Mouse (Mus musculus): ENCODE results near the gene Igfals. TPM values are rescaled to one million over a fixed set of nuclear protein-coding genes. Genes with fewer than 3 reads are reported as not detected.

Igfals gene
- polyA plus RNA-seq, 1 experiment from 2014 or later, result 0.93 TPM

DNA sequence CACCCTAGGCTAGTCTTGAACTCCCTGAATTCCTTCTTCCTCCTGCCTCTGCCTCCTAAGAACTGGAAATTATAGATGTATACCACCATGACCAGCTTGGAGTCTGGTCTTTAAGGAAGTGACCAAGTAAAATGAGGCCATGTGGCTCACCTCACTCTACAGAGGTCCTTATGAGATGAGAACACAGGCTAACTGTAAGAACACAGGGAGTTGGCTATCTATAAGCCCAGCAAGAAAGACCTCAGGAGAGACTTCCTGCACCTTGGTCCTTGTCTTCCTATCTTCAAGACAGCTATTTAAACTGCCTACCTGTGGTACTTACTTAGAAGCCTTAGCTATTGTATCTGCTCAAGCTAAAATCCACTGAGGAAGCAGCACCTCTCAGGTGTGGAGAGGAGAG, 48.2 kb downstream of the Igfals start:
- DNase-seq (no peak), ATAC-seq (ENCODE audit: insufficient read depth) (no peak)
- Histone ChIP-seq H3K27me3 (ENCODE audit: insufficient read depth, low read length) (no peaks in the 10 kb centered on the region), H3K36me3 (ENCODE audit: insufficient read depth) (peaks cover 98% of the 10 kb centered on the region), H3K4me3 (ENCODE audit: low read depth, low read length) (no peak overlapping the region), H3K27ac (ENCODE audit: low read depth) (no peak overlapping the region), H3K9me3 (ENCODE audit: low read depth, low read length) (no peaks in the 10 kb centered on the region), H3K4me1 (ENCODE audit: insufficient read depth) (no peaks in the 10 kb centered on the region), H3K4me2 (no peak overlapping the region), H3K9ac (no peak overlapping the region)
- no peak for TF ChIP-seq CTCF (IDR thresholded peaks at IDR 0.05; ENCODE audit: low read depth)

DNA sequence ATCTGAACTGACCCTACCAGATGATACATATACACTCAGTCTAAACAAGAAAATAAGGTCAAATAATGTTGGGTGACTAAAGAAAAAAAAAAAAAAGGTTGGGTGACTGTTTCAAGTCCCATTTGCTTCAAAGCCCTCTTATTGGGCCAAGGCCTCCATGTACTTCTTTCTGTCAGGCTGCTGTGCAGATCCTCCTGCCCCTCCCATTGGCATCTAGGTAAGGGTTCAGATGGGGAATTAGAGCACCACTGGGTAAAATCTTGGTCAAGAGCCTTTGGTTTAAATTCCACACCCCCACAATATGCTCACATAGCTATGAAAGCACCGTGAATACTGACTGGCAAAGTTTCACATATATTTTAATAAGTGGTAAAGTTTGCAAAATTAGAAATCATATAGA, 57.4 kb downstream of the Igfals start:
- no peaks in the 10 kb centered on the region for H3K27me3 ChIP-seq (ENCODE audit: insufficient read depth, low read length)
- H3K36me3 ChIP-seq (ENCODE audit: insufficient read depth), result peaks cover 94% of the 10 kb centered on the region
- H3K9ac ChIP-seq, result no peak overlapping the region
- no peak overlapping the region for H3K4me3 ChIP-seq (ENCODE audit: low read depth, low read length)
- ATAC-seq (ENCODE audit: insufficient read depth) (no peak), DNase-seq (no peak)
- H3K27ac ChIP-seq (ENCODE audit: low read depth), result no peak overlapping the region
- no peaks in the 10 kb centered on the region for H3K4me1 ChIP-seq (ENCODE audit: insufficient read depth)
- H3K4me2 ChIP-seq, result no peak overlapping the region
- TF ChIP-seq CTCF (IDR thresholded peaks at IDR 0.05; ENCODE audit: low read depth), result no peak
- WGBS, result 87% methylated on average over 1 of the region's 1 CpGs
- no peaks in the 10 kb centered on the region for H3K9me3 ChIP-seq (ENCODE audit: low read depth, low read length)

DNA sequence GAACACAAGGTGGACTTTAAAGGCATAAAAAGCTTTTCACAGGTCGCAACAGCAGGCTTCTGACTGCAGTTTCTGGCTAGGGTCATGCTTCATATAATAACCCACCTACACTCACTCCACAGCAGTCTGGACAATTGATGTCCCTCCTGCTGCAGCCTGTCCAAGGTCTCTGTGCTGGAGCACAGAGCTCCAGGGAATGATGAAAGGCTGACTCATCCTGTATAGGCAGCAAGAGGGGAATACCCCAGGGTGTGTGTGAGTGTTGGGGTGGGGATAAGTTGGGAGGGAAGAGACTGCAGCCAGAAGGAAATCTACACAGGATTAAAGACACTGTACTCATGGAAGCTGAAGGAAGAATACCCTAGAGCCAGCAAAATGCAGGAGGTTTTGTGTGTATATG, 63.7 kb downstream of the Igfals start:
- Histone ChIP-seq H3K9me3 (ENCODE audit: low read depth, low read length) (no peaks in the 10 kb centered on the region), H3K36me3 (ENCODE audit: insufficient read depth) (peaks cover 39% of the 10 kb centered on the region), H3K4me1 (ENCODE audit: insufficient read depth) (no peaks in the 10 kb centered on the region), H3K9ac (no peak overlapping the region), H3K27ac (ENCODE audit: low read depth) (no peak overlapping the region), H3K4me2 (no peak overlapping the region), H3K4me3 (ENCODE audit: low read depth, low read length) (no peak overlapping the region), H3K27me3 (ENCODE audit: insufficient read depth, low read length) (no peaks in the 10 kb centered on the region)
- WGBS, result 91% methylated on average over 1 of the region's 1 CpGs
- no peak for DNase-seq
- TF ChIP-seq CTCF (IDR thresholded peaks at IDR 0.05; ENCODE audit: low read depth), result no peak
- ATAC-seq (ENCODE audit: insufficient read depth), result no peak

Other genes with a start within 250 kb of the Igfals start
- gene Tsc2, start 233.4 kb upstream of the Igfals start, polyA plus RNA-seq (2014; fragmentation: Nextera tagmentation; extraction: Ambion mirVana), result 62.2 and 66.5 TPM in 2 replicates
- gene Nthl1, start 233.3 kb upstream of the Igfals start, polyA plus RNA-seq (2014; fragmentation: Nextera tagmentation; extraction: Ambion mirVana), result 15.9 and 18.6 TPM in 2 replicates
- 67.8 and 68.3 TPM in 2 replicates for gene Slc9a3r2, start 215.7 kb upstream of the Igfals start, polyA plus RNA-seq (2014; fragmentation: Nextera tagmentation; extraction: Ambion mirVana)
- 0.78 and 1.0 TPM in 2 replicates for gene Npw, start 207.5 kb upstream of the Igfals start, polyA plus RNA-seq (2014; fragmentation: Nextera tagmentation; extraction: Ambion mirVana)
- gene Zfp598, start 196.3 kb upstream of the Igfals start, polyA plus RNA-seq (2014; fragmentation: Nextera tagmentation; extraction: Ambion mirVana), result 32.9 and 34.0 TPM in 2 replicates
- gene Syngr3, start 176.0 kb upstream of the Igfals start, polyA plus RNA-seq (2014; fragmentation: Nextera tagmentation; extraction: Ambion mirVana), result 0.83 and 1.3 TPM in 2 replicates
- 53.9 and 54.4 TPM in 2 replicates for gene Gfer, start 169.8 kb upstream of the Igfals start, polyA plus RNA-seq (2014; fragmentation: Nextera tagmentation; extraction: Ambion mirVana)
- 3.5 and 5.0 TPM in 2 replicates for gene Noxo1, start 169.8 kb upstream of the Igfals start, polyA plus RNA-seq (2014; fragmentation: Nextera tagmentation; extraction: Ambion mirVana)
- gene Tbl3, start 158.3 kb upstream of the Igfals start, polyA plus RNA-seq (2014; fragmentation: Nextera tagmentation; extraction: Ambion mirVana), result 97.9 and 112 TPM in 2 replicates
- gene Rnf151, start 147.9 kb upstream of the Igfals start, polyA plus RNA-seq (2014; fragmentation: Nextera tagmentation; extraction: Ambion mirVana), result 0.46 and 0.71 TPM in 2 replicates
- gene Rps2, start 147.9 kb upstream of the Igfals start, polyA plus RNA-seq (2014; fragmentation: Nextera tagmentation; extraction: Ambion mirVana), result 1,798 and 1,884 TPM in 2 replicates
- 211 and 221 TPM in 2 replicates for gene Ndufb10, start 141.5 kb upstream of the Igfals start, polyA plus RNA-seq (2014; fragmentation: Nextera tagmentation; extraction: Ambion mirVana)
- gene Rpl3l, start 138.2 kb upstream of the Igfals start, polyA plus RNA-seq (2014; fragmentation: Nextera tagmentation; extraction: Ambion mirVana), result not detected in 2 replicates
- gene Msrb1, start 129.4 kb upstream of the Igfals start, polyA plus RNA-seq (2014; fragmentation: Nextera tagmentation; extraction: Ambion mirVana), result 35.2 and 37.8 TPM in 2 replicates
- gene Hs3st6, start 113.0 kb upstream of the Igfals start, polyA plus RNA-seq (2014; fragmentation: Nextera tagmentation; extraction: Ambion mirVana), result 2.9 and 3.3 TPM in 2 replicates
- gene Meiob, start 61.7 kb upstream of the Igfals start, polyA plus RNA-seq (2014; fragmentation: Nextera tagmentation; extraction: Ambion mirVana), result not detected in 2 replicates
- 23.2 and 24.8 TPM in 2 replicates for gene Hagh, start 25.9 kb upstream of the Igfals start, polyA plus RNA-seq (2014; fragmentation: Nextera tagmentation; extraction: Ambion mirVana)
- gene Fahd1, start 15.6 kb upstream of the Igfals start, polyA plus RNA-seq (2014; fragmentation: Nextera tagmentation; extraction: Ambion mirVana), result 16.5 and 17.1 TPM in 2 replicates
- gene Nubp2, start 20.4 kb downstream of the Igfals start, polyA plus RNA-seq (2014; fragmentation: Nextera tagmentation; extraction: Ambion mirVana), result 53.0 and 56.5 TPM in 2 replicates
- gene Spsb3, start 20.6 kb downstream of the Igfals start, polyA plus RNA-seq (2014; fragmentation: Nextera tagmentation; extraction: Ambion mirVana), result 34.8 and 37.2 TPM in 2 replicates
- 21.2 and 23.3 TPM in 2 replicates for gene Eme2, start 29.1 kb downstream of the Igfals start, polyA plus RNA-seq (2014; fragmentation: Nextera tagmentation; extraction: Ambion mirVana)
- gene Mrps34, start 29.1 kb downstream of the Igfals start, polyA plus RNA-seq (2014; fragmentation: Nextera tagmentation; extraction: Ambion mirVana), result 92.1 and 93.7 TPM in 2 replicates
- gene Nme3, start 30.5 kb downstream of the Igfals start, polyA plus RNA-seq (2014; fragmentation: Nextera tagmentation; extraction: Ambion mirVana), result 65.1 and 77.1 TPM in 2 replicates
- gene Mapk8ip3, start 71.0 kb downstream of the Igfals start, polyA plus RNA-seq (2014; fragmentation: Nextera tagmentation; extraction: Ambion mirVana), result 32.1 and 34.2 TPM in 2 replicates
- 140 and 142 TPM in 2 replicates for gene Jpt2, start 94.7 kb downstream of the Igfals start, polyA plus RNA-seq (2014; fragmentation: Nextera tagmentation; extraction: Ambion mirVana)
- gene Cramp1l, start 149.8 kb downstream of the Igfals start, polyA plus RNA-seq (2014; fragmentation: Nextera tagmentation; extraction: Ambion mirVana), result 8.7 and 9.8 TPM in 2 replicates
- 16.9 and 18.0 TPM in 2 replicates for gene Ift140, start 150.1 kb downstream of the Igfals start, polyA plus RNA-seq (2014; fragmentation: Nextera tagmentation; extraction: Ambion mirVana)
- gene Tmem204, start 217.6 kb downstream of the Igfals start, polyA plus RNA-seq (2014; fragmentation: Nextera tagmentation; extraction: Ambion mirVana), result 65.2 and 67.1 TPM in 2 replicates
- gene Telo2, start 250.0 kb downstream of the Igfals start, polyA plus RNA-seq (2014; fragmentation: Nextera tagmentation; extraction: Ambion mirVana), result 41.8 and 46.5 TPM in 2 replicates

Data from lung, embryonic 14.5 days (tissue).